Mouse (Mus musculus) neural tube, embryonic 12.5 days (tissue): ENCODE data around the gene Gm42878. TPM values are rescaled to one million over a fixed set of nuclear protein-coding genes. Genes with fewer than 3 reads are reported as not detected.
A peak's percentile ranks its signal among the peaks of the same experiment; 100 is the strongest.

Experiments used
- ATAC-seq: fragments of 200-750 bp; cut with Nextera tagmentation; 2 replicates; pipeline ENCODE4 v1.8.0; 2017; ENCODE audit warnings: low read depth, mild to moderate bottlenecking, moderate TSS enrichment, moderate library complexity; ENCODE audit not compliant: low FRiP score
- H3K27ac ChIP-seq: fragments of 300-500 bp; sonication (generic); 2 replicates; pipeline ENCODE4 v1.5.1; 2016
- H3K27me3 ChIP-seq: fragments of 300-500 bp; sonication (generic); replicated peaks from 2 replicates; pipeline ENCODE4 v1.6.1; 2016; ENCODE audit warnings: mild to moderate bottlenecking
- H3K36me3 ChIP-seq: fragments of 300-500 bp; sonication (generic); 2 replicates; pipeline ENCODE4 v1.6.1; 2016; ENCODE audit warnings: mild to moderate bottlenecking
- H3K4me1 ChIP-seq: fragments of 300-500 bp; sonication (generic); 2 replicates; pipeline ENCODE4 v1.6.1; 2016
- H3K4me2 ChIP-seq: fragments of 300-500 bp; sonication (generic); replicated peaks from 2 replicates; pipeline ENCODE4 v1.6.1; 2016; ENCODE audit warnings: mild to moderate bottlenecking
- H3K4me3 ChIP-seq: fragments of 300-500 bp; sonication (generic); 2 replicates; pipeline ENCODE4 v1.5.1; 2016
- H3K9ac ChIP-seq: fragments of 300-500 bp; sonication (generic); 2 replicates; pipeline ENCODE4 v1.6.1; 2016; ENCODE audit warnings: mild to moderate bottlenecking
- H3K9me3 ChIP-seq: fragments of 300-500 bp; sonication (generic); 2 replicates; pipeline ENCODE4 v1.6.1; 2016; ENCODE audit warnings: mild to moderate bottlenecking
- WGBS: fragments of 180-500 bp; shearing (Covaris S2); methylation state at CpG from one replicate; pipeline ENCODE4 v1.1.7; 2016; 5-methylcytosine and 5-hydroxymethylcytosine counted together
- polyA plus RNA-seq: library from polyadenylated mRNA; unstranded; fragments of >200 nt; fragmentation: Nextera tagmentation; extraction: Ambion mirVana; gene quantifications from 2 replicates; pipeline ENCODE4 v1.2.1, GENCODE M21; 2016

The Gm42878 gene
- polyA plus RNA-seq, 1 experiment from 2014 or later: not detected

- ATAC-seq: peak; percentile 42; the same call in 1 of the 2 replicates
- Histone ChIP-seq H3K9me3 (no peaks in the 10 kb centered on the region), H3K4me2 (peak overlapping the region; percentile 91), H3K9ac (peak overlapping the region; percentile 98), H3K36me3 (no peaks in the 10 kb centered on the region), H3K27ac (no peak overlapping the region), H3K27me3 (no peaks in the 10 kb centered on the region), H3K4me1 (peaks cover 23% of the 10 kb centered on the region), H3K4me3 (peak overlapping the region; percentile 99)
- WGBS: 37% methylated on average over 6 of the region's 6 CpGs
These were observed 1.2 kb upstream of the Gm42878 start for GRCm38 (mm10) chr5:121546530-121546895.

- H3K27ac ChIP-seq: peak within 1 kb of the TSS; percentile 93
- peak within 1 kb of the TSS; percentile 98 for H3K9ac ChIP-seq
- H3K4me3 ChIP-seq: peak within 1 kb of the TSS; percentile 99
- no peaks in the 10 kb centered on the region for H3K9me3 ChIP-seq
- peak within 1 kb of the TSS; percentile 91 for H3K4me2 ChIP-seq
- H3K36me3 ChIP-seq: no peaks in the 10 kb centered on the region
- whole genome bisulfite sequencing: 2% methylated on average over 55 of the region's 55 CpGs
- H3K27me3 ChIP-seq: no peaks in the 10 kb centered on the region
- peaks cover 23% of the 10 kb centered on the region for H3K4me1 ChIP-seq
- peak; percentile 95 for ATAC-seq
These were observed 679 bp upstream of the Gm42878 start, which contains the start of gene Mapkapk5 for GRCm38 (mm10) chr5:121545793-121546529. Gene Mapkapk5 (minus strand): TSS chr5:121545905.

GRCm38 (mm10) chr5:121543370-121543769, 1.9 kb downstream of the Gm42878 start:
- Histone ChIP-seq H3K9ac (no peak overlapping the region), H3K9me3 (no peaks in the 10 kb centered on the region), H3K27ac (no peak overlapping the region), H3K4me3 (no peak overlapping the region), H3K4me1 (peaks cover 23% of the 10 kb centered on the region), H3K4me2 (peak overlapping the region; percentile 91; the same call in 1 of the 2 replicates), H3K36me3 (peaks cover 5% of the 10 kb centered on the region; the same call in 1 of the 2 replicates), H3K27me3 (no peaks in the 10 kb centered on the region)
- WGBS: 86% methylated on average over 3 of the region's 3 CpGs
- ATAC-seq: no peak

GRCm38 (mm10) chr5:121541235-121541634, 4.0 kb downstream of the Gm42878 start:
- H3K4me3 ChIP-seq: no peak overlapping the region
- H3K4me2 ChIP-seq: no peak overlapping the region
- 91% methylated on average over 7 of the region's 7 CpGs for WGBS
- no peaks in the 10 kb centered on the region for H3K27me3 ChIP-seq
- H3K36me3 ChIP-seq: peaks cover 18% of the 10 kb centered on the region
- H3K27ac ChIP-seq: no peak overlapping the region
- ATAC-seq: no peak
- no peaks in the 10 kb centered on the region for H3K9me3 ChIP-seq
- H3K9ac ChIP-seq: no peak overlapping the region
- peaks cover 19% of the 10 kb centered on the region for H3K4me1 ChIP-seq

GRCm38 (mm10) chr5:121540066-121540465, 5.2 kb downstream of the Gm42878 start:
- H3K9me3 ChIP-seq: no peaks in the 10 kb centered on the region
- H3K4me2 ChIP-seq: no peak overlapping the region
- no peak overlapping the region for H3K27ac ChIP-seq
- H3K4me3 ChIP-seq: no peak overlapping the region
- 92% methylated on average over 5 of the region's 5 CpGs for WGBS
- no peak overlapping the region for H3K9ac ChIP-seq
- no peak for ATAC-seq
- H3K4me1 ChIP-seq: peaks cover 19% of the 10 kb centered on the region
- H3K36me3 ChIP-seq: peaks cover 30% of the 10 kb centered on the region
- H3K27me3 ChIP-seq: no peaks in the 10 kb centered on the region

GRCm38 (mm10) chr5:121537588-121537987, 7.7 kb downstream of the Gm42878 start:
- H3K27ac ChIP-seq: no peak overlapping the region
- no peaks in the 10 kb centered on the region for H3K4me1 ChIP-seq
- H3K4me2 ChIP-seq: no peak overlapping the region
- H3K36me3 ChIP-seq: peaks cover 52% of the 10 kb centered on the region
- H3K9ac ChIP-seq: no peak overlapping the region
- ATAC-seq: no peak
- no peaks in the 10 kb centered on the region for H3K9me3 ChIP-seq
- no peaks in the 10 kb centered on the region for H3K27me3 ChIP-seq
- 86% methylated on average over 2 of the region's 2 CpGs for WGBS
- no peak overlapping the region for H3K4me3 ChIP-seq

GRCm38 (mm10) chr5:121536921-121537555, 8.2 kb downstream of the Gm42878 start:
- H3K4me1 ChIP-seq: no peaks in the 10 kb centered on the region
- no peak overlapping the region for H3K4me3 ChIP-seq
- H3K36me3 ChIP-seq: peaks cover 57% of the 10 kb centered on the region
- no peak for ATAC-seq
- 63% methylated on average over 7 of the region's 7 CpGs for WGBS
- no peaks in the 10 kb centered on the region for H3K9me3 ChIP-seq
- no peak overlapping the region for H3K27ac ChIP-seq
- H3K4me2 ChIP-seq: no peak overlapping the region
- H3K27me3 ChIP-seq: no peaks in the 10 kb centered on the region
- no peak overlapping the region for H3K9ac ChIP-seq

GRCm38 (mm10) chr5:121535116-121535515, 10.2 kb downstream of the Gm42878 start:
- 95% methylated on average over 3 of the region's 3 CpGs for WGBS

GRCm38 (mm10) chr5:121534521-121534920, 10.8 kb downstream of the Gm42878 start:
- no peaks in the 10 kb centered on the region for H3K9me3 ChIP-seq
- H3K27ac ChIP-seq: no peak overlapping the region
- no peak for ATAC-seq
- no peaks in the 10 kb centered on the region for H3K4me1 ChIP-seq
- no peak overlapping the region for H3K9ac ChIP-seq
- no peak overlapping the region for H3K4me2 ChIP-seq
- WGBS: 96% methylated on average over 5 of the region's 5 CpGs
- H3K27me3 ChIP-seq: no peaks in the 10 kb centered on the region
- no peak overlapping the region for H3K4me3 ChIP-seq
- peaks cover 79% of the 10 kb centered on the region for H3K36me3 ChIP-seq

More at GRCm38 (mm10) chr5:121535116-121535515, 10.2 kb downstream of the Gm42878 start:
- Histone ChIP-seq H3K9ac (no peak overlapping the region), H3K9me3 (no peaks in the 10 kb centered on the region), H3K27me3 (no peaks in the 10 kb centered on the region), H3K4me3 (no peak overlapping the region), H3K4me2 (no peak overlapping the region), H3K27ac (no peak overlapping the region), H3K4me1 (no peaks in the 10 kb centered on the region), H3K36me3 (peaks cover 73% of the 10 kb centered on the region)
- no peak for ATAC-seq

GRCm38 (mm10) chr5:121526961-121527360, 18.3 kb downstream of the Gm42878 start:
- Histone ChIP-seq H3K9ac (no peak overlapping the region), H3K36me3 (peaks cover 80% of the 10 kb centered on the region), H3K9me3 (no peaks in the 10 kb centered on the region), H3K4me1 (no peaks in the 10 kb centered on the region), H3K4me3 (no peak overlapping the region), H3K27ac (no peak overlapping the region), H3K4me2 (no peak overlapping the region), H3K27me3 (no peaks in the 10 kb centered on the region)
- 81% methylated on average over 8 of the region's 8 CpGs for WGBS
- ATAC-seq: no peak

GRCm38 (mm10) chr5:121526526-121526925, 18.8 kb downstream of the Gm42878 start:
- no peak overlapping the region for H3K4me2 ChIP-seq
- no peak overlapping the region for H3K27ac ChIP-seq
- ATAC-seq: no peak
- H3K27me3 ChIP-seq: no peaks in the 10 kb centered on the region
- H3K36me3 ChIP-seq: peaks cover 81% of the 10 kb centered on the region
- H3K4me3 ChIP-seq: no peak overlapping the region
- no peak overlapping the region for H3K9ac ChIP-seq
- H3K9me3 ChIP-seq: no peaks in the 10 kb centered on the region
- H3K4me1 ChIP-seq: no peaks in the 10 kb centered on the region
- 90% methylated on average over 7 of the region's 7 CpGs for WGBS

- Histone ChIP-seq H3K4me2 (no peak overlapping the region), H3K9ac (no peak overlapping the region), H3K9me3 (no peaks in the 10 kb centered on the region), H3K36me3 (peaks cover 81% of the 10 kb centered on the region), H3K4me3 (no peak overlapping the region), H3K4me1 (no peaks in the 10 kb centered on the region), H3K27me3 (no peaks in the 10 kb centered on the region), H3K27ac (no peak overlapping the region)
- 93% methylated on average over 14 of the region's 14 CpGs for WGBS
- ATAC-seq: no peak
These were observed 19.4 kb downstream of the Gm42878 start for GRCm38 (mm10) chr5:121525774-121526450.
